Mouse (Mus musculus) embryonic fibroblast, embryonic 13.5 days (primary cell): ENCODE data around the gene Lasp1.

Experiments used
- CTCF ChIP-seq: IDR thresholded peaks from 2 replicates; pipeline ENCODE4 v1.5.1; 2011; ENCODE audit warnings: mild to moderate bottlenecking, control low read depth, low read length, moderate library complexity, borderline replicate concordance; ENCODE audit not compliant: insufficient read depth
- POLR2A ChIP-seq: IDR thresholded peaks from 2 replicates; pipeline ENCODE4 v1.6.1; 2011; ENCODE audit warnings: low read depth, mild to moderate bottlenecking, control low read depth, low read length, moderate library complexity

DNA sequence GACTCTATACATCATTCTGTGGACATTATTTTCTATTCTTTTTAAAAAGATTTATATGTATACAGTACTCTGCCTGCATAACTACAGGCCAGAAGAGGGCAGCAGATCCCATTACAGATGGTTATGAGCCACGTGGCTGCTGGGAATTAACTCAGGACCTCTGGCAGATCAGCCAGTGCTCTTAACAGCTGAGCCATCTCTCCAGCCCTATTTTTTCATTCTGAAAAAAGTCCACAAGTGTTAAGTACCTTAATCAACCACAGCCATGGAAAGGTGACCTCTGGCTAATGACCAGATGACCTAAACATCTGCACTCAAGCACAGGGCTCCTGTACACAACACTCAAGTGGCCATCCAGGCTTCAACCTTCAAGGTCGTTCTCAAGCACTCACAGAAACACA lies 21.7 kb upstream of the Lasp1 start:
- TF ChIP-seq POLR2A (no peak), CTCF (no peak)
